Mouse (Mus musculus) liver (tissue): Measurements from ENCODE around the gene Gm1979.
"Not testable (repeated sequence)": the region's sequence is repeated elsewhere in the genome, so short reads cannot be mapped to it uniquely, and the experiment has no call there.

ENCODE experiments used
- DNase-seq: peaks from one replicate; pipeline ENCODE4 v3.0.0-alpha.2; 2020; ENCODE audit warnings: mixed read lengths

Gm1979 gene

DNA sequence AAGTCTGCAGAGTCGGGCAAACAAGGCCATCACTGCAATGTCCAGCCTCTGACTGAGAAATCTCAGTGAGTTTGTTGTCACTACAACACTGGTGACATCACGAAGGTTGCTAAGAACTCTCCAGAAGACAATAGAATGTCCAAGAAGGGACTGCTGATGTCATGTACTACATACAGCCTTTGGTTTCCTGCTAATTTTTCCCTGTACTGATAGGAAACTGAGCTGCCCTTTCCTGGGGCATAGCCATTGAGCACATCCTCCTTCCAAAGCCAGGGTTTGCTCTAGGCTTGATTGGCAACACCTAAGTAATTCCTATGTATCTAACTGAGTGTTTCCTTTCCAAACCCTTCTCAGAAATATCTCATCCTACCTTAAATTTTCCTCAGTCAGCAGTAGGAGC, at the start of gene Gm1979:
Gm1979 (minus strand) TSS at position 101 of the 400 bp plus-strand sequence.
- DNase-seq, result not testable (repeated sequence)

GRCm38 (mm10) chr5:26039458-26039857, 34.9 kb upstream of the Gm1979 start, which contains the start of gene Speer4a:
Speer4a (minus strand) TSS chr5:26039558.
- not testable (repeated sequence) for DNase-seq

DNA sequence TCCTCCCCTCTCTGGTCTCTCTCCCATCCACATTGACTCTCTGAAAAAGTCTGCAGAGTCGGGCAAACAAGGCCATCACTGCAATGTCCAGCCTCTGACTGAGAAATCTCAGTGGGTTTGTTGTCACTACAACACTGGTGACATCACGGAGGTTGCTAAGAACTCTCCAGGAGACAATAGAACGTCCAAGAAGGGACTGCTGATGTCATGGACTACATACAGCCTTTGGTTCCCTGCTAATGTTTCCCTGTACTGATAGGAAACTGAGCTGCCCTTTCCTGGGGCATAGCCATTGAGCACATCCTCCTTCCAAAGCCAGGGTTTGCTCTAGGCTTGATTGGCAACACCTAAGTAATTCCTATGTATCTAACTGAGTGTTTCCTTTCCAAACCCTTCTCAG, 18.2 kb upstream of the Gm1979 start, which contains the start of gene Gm5862:
Gm5862 (minus strand) TSS at position 101 of the 400 bp plus-strand sequence.
- not testable (repeated sequence) for DNase-seq

DNA sequence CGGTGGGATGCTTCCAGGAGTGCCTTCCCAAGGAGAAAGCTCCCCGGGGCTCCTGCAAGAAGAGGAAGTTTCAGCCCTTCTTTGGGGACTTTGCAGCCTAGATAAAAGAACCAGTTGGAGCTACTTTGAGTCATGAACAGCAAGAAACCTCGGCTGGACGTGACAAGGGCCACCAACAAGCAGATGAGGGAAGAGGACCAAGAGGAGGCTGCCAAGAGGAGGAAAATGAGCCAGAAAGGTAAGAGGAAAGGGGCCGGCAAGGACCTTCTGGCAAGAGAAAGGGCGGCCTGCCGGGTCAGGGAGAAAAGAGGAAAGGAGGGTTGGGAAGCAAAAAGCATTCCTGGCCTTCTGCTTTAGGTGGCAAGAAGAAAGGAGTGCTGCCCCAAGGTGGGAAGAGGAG, 3.1 kb upstream of the Gm1979 start:
- not testable (repeated sequence) for DNase-seq

DNA sequence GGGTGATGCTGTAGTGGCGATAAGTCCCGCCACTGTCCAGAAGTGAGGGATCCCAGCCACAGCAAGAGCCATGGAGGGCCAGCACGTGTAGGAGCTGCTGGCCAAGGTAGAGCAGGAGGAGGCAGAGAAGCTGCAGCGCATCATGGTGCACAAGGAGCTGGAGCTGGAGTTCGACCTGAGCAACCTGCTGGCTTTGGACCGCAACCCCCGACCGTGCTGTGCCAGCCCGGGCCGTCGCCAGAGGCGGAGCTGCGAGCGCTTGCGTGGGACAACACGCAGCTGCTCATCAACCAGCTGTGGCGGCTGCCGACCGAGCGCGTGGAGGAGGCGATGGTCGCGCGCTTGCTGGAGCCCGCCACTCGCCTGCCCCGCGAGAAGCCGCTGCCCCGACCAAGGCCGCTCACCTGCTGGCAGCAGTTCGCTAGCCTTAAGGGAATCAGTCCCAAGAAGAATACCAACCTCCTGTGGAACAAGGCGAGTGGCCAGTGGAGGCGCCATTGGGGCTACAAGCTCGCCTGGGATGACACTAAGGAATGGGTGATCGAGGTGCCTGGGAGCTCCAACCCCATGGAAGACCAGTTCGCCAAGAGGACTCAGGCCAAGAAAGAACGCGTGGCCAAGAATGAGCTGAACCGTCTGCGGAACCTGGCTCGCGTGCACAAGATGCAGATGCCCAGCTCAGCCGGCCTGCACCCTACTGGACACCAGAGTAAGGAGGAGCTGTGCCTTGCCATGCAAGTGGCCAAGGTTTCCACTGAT, 2.5 kb upstream of the Gm1979 start:
- peak; percentile 9 for DNase-seq

DNA sequence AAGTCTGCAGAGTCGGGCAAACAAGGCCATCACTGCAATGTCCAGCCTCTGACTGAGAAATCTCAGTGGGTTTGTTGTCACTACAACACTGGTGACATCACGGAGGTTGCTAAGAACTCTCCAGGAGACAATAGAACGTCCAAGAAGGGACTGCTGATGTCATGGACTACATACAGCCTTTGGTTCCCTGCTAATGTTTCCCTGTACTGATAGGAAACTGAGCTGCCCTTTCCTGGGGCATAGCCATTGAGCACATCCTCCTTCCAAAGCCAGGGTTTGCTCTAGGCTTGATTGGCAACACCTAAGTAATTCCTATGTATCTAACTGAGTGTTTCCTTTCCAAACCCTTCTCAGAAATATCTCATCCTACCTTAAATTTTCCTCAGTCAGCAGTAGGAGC, 16.0 kb downstream of the Gm1979 start, which contains the start of gene Gm21698:
Gm21698 (minus strand) TSS at position 101 of the 400 bp plus-strand sequence.
- DNase-seq, result not testable (repeated sequence)

- DNase-seq, result not testable (repeated sequence)
Observed at GRCm38 (mm10) chr5:25972563-25972962, 32.0 kb downstream of the Gm1979 start, which contains the start of gene Gm21680. Gm21680 (minus strand) TSS chr5:25972663.

DNA sequence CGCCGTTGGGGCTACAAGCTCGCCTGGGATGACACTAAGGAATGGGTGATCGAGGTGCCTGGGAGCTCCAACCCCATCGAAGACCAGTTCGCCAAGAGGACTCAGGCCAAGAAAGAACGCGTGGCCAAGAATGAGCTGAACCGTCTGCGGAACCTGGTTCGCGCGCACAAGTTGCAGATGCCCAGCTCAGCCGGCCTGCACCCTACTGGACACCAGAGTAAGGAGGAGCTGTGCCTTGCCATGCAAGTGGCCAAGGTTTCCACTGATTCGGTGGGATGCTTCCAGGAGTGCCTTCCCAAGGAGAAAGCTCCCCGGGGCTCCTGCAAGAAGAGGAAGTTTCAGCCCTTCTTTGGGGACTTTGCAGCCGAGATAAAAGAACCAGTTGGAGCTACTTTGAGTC, 47.5 kb downstream of the Gm1979 start:
- not testable (repeated sequence) for DNase-seq

- peak; percentile 7 for DNase-seq
Observed at GRCm38 (mm10) chr5:25956611-25957010, 48.0 kb downstream of the Gm1979 start.

DNA sequence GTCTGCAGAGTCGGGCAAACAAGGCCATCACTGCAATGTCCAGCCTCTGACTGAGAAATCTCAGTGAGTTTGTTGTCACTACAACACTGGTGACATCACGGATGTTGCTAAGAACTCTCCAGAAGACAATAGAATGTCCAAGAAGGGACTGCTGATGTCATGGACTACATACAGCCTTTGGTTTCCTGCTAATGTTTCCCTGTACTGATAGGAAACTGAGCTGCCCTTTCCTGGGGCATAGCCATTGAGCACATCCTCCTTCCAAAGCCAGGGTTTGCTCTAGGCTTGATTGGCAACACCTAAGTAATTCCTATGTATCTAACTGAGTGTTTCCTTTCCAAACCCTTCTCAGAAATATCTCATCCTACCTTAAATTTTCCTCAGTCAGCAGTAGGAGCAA, 50.3 kb downstream of the Gm1979 start, which contains the start of gene Gm21671:
Gm21671 (minus strand) TSS at position 101 of the 400 bp plus-strand sequence.
- DNase-seq, result not testable (repeated sequence)
